Mouse (Mus musculus) neural tube, embryonic 14.5 days (tissue): ENCODE measurements around the gene Gtf3a. TPM values are rescaled to one million over a fixed set of nuclear protein-coding genes. Genes with fewer than 3 reads are reported as not detected.
"Not testable (repeated sequence)": the region's sequence is repeated elsewhere in the genome, so short reads cannot be mapped to it uniquely, and the experiment has no call there.

Experiments
- ATAC-seq: fragments of 200-750 bp; cut with Nextera tagmentation; 2 replicates; pipeline ENCODE4 v1.8.0; 2017; ENCODE audit warnings: low read depth, mild to moderate bottlenecking, moderate TSS enrichment, moderate library complexity
- H3K27ac ChIP-seq: fragments of 300-500 bp; sonication (generic); 2 replicates; pipeline ENCODE4 v1.5.1; 2014; ENCODE audit warnings: low read depth, mild to moderate bottlenecking, control low read depth, low read length, moderate library complexity, mixed read lengths
- H3K27me3 ChIP-seq: fragments of 300-500 bp; sonication (generic); 2 replicates; pipeline ENCODE4 v1.6.1; 2014; ENCODE audit warnings: low read length; ENCODE audit not compliant: control insufficient read depth, insufficient read depth
- H3K36me3 ChIP-seq: fragments of 300-500 bp; sonication (generic); 2 replicates; pipeline ENCODE4 v1.6.1; 2014; ENCODE audit warnings: low read length, mixed read lengths; ENCODE audit not compliant: control insufficient read depth, insufficient read depth
- H3K4me1 ChIP-seq: fragments of 300-500 bp; sonication (generic); 2 replicates; pipeline ENCODE4 v1.6.1; 2014; ENCODE audit warnings: low read length; ENCODE audit not compliant: control insufficient read depth, insufficient read depth
- H3K4me2 ChIP-seq: fragments of 300-500 bp; sonication (generic); 2 replicates; pipeline ENCODE4 v1.6.1; 2014; ENCODE audit warnings: mild to moderate bottlenecking, low read depth, low read length, control low read depth
- H3K4me3 ChIP-seq: fragments of 300-500 bp; sonication (generic); 2 replicates; pipeline ENCODE4 v1.5.1; 2014; ENCODE audit warnings: low read depth, low read length, control low read depth, mixed read lengths
- H3K9ac ChIP-seq: fragments of 300-500 bp; sonication (generic); replicated peaks from 2 replicates; pipeline ENCODE4 v1.6.1; 2014; ENCODE audit warnings: low read depth, mild to moderate bottlenecking, control low read depth, low read length, mixed read lengths
- H3K9me3 ChIP-seq: fragments of 300-500 bp; sonication (generic); 2 replicates; pipeline ENCODE4 v1.6.1; 2016; ENCODE audit warnings: low read length; ENCODE audit not compliant: control insufficient read depth
- WGBS: fragments of 180-500 bp; shearing (Covaris S2); extraction: QIAGEN DNeasy Blood & Tissue Kit; methylation state at CpG from one replicate; pipeline ENCODE4 v1.1.7; 2014; 5-methylcytosine and 5-hydroxymethylcytosine counted together
- polyA plus RNA-seq: library from polyadenylated mRNA; unstranded; fragments of >200 nt; fragmentation: Nextera tagmentation; extraction: Ambion mirVana; gene quantifications from 2 replicates; pipeline ENCODE4 v1.2.1, GENCODE M21; 2014

Gene Gtf3a
- polyA plus RNA-seq, 1 experiment from 2014 or later: 104 TPM

DNA sequence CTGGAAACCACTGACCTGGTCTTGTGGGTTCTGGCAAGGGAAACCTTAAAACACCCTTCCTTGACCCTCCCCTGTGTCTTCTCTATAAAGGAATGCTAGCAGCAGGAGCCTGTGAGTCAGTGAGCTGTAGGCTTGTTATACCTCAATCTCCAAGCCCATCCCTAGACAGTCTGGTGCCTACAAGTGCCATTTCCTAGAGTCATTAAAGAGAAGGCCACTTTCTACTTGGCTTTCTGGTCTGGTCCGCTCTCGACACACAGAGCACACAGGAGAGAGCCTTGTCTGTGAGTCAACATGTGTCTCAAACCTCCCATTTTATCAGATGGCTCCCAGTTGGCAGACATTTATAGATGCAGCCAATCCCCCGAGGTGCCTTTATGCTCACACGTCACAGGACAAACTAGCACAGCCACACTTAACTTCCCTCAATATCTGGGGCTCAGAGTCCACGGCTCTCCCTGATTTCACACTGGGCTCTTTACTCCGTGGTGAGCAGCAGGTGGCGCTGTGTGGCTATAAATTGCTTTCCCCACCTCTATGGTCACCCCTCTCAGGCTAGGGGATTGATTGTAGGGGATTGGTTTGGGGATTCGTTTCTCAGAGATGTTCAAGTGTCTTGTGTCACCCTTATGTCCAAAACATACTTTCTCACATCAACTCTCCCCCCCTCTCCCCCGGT lies 34.2 kb upstream of the Gtf3a start:
- ATAC-seq: peak; percentile 81; the same call in 1 of the 2 replicates
- H3K36me3 ChIP-seq: no peaks in the 10 kb centered on the region
- H3K27me3 ChIP-seq: no peaks in the 10 kb centered on the region
- no peak overlapping the region for H3K9ac ChIP-seq
- H3K4me2 ChIP-seq: no peak overlapping the region
- no peaks in the 10 kb centered on the region for H3K4me1 ChIP-seq
- WGBS: 25% methylated on average over 9 of the region's 9 CpGs
- no peaks in the 10 kb centered on the region for H3K9me3 ChIP-seq
- H3K27ac ChIP-seq: no peak overlapping the region
- H3K4me3 ChIP-seq: no peak overlapping the region

DNA sequence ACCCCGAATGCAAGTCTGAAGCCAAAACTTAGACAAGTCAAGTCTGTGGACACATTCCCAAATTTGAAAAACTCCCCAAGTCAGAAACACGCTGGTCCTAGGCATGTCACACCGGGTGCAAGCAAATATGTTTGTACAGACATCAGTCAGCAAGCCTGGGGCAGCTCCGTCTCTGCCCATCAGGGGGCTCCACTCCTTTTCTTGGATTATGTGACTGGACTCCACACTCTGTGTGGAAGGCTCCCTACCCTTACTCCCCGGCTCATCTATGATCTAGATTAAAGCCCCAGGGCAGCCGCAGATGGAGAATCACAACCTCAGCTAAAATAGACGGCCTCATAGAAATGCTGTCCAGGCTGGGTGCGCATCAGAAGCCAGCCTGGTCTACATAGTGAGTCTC lies 32.2 kb upstream of the Gtf3a start:
- Histone ChIP-seq H3K9me3 (no peaks in the 10 kb centered on the region), H3K4me1 (peaks cover 6% of the 10 kb centered on the region; the same call in 1 of the 2 replicates), H3K4me3 (no peak overlapping the region), H3K36me3 (no peaks in the 10 kb centered on the region), H3K4me2 (no peak overlapping the region), H3K9ac (no peak overlapping the region), H3K27ac (no peak overlapping the region), H3K27me3 (no peaks in the 10 kb centered on the region)
- ATAC-seq: no peak
- 77% methylated on average over 8 of the region's 8 CpGs for WGBS

DNA sequence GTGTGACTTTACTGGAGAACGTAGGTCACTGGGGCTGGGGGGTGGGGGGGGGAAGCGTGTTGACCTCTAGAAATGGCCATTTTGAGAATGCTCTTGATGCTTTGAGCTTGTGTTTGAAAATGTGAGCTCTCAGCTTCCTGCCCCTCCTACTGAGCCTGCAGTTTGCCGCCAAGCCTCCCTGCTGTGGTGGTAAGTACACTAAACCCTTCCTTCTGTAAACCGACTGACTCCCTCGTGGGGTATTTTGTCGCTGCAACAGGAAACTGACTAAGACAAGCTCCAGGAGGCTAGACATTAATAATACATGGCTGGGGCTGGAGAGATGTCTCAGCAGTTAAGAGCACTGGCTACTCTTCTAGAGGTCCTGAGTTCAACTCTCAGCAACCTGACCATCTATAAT lies 31.7 kb upstream of the Gtf3a start:
- Histone ChIP-seq H3K27ac (no peak overlapping the region), H3K9me3 (no peaks in the 10 kb centered on the region), H3K4me3 (no peak overlapping the region), H3K27me3 (no peaks in the 10 kb centered on the region), H3K36me3 (no peaks in the 10 kb centered on the region), H3K9ac (no peak overlapping the region), H3K4me1 (peaks cover 6% of the 10 kb centered on the region; the same call in 1 of the 2 replicates), H3K4me2 (no peak overlapping the region)
- WGBS: 28% methylated on average over 6 of the region's 6 CpGs
- no peak for ATAC-seq

DNA sequence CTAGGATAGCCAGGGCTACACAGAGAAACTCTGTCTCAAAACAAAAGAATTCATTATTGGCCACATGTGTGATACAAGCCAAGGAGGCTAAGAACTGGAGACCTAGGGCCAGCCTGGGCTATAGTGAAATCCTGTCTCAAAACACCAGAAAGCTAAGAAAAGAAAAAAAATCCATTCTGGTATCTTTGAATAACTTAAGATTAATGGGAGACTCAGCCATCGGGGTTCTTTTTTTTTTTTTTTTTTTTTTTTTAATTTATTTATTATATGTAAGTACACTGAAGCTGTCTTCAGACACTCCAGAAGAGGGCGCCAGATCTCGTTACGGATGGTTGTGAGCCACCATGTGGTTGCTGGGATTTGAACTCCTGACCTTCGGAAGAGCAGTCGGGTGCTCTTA lies 31.1 kb upstream of the Gtf3a start:
- WGBS: 91% methylated on average over 4 of the region's 6 CpGs

GRCm38 (mm10) chr5:146919874-146920273 lies 28.6 kb upstream of the Gtf3a start:
- H3K9ac ChIP-seq: no peak overlapping the region

More for the DNA sequence above, 31.1 kb upstream of the Gtf3a start:
- not testable (repeated sequence) for ATAC-seq, H3K36me3 ChIP-seq, H3K9me3 ChIP-seq, H3K27me3 ChIP-seq, H3K4me2 ChIP-seq, H3K9ac ChIP-seq, H3K4me1 ChIP-seq, H3K27ac ChIP-seq, H3K4me3 ChIP-seq

DNA sequence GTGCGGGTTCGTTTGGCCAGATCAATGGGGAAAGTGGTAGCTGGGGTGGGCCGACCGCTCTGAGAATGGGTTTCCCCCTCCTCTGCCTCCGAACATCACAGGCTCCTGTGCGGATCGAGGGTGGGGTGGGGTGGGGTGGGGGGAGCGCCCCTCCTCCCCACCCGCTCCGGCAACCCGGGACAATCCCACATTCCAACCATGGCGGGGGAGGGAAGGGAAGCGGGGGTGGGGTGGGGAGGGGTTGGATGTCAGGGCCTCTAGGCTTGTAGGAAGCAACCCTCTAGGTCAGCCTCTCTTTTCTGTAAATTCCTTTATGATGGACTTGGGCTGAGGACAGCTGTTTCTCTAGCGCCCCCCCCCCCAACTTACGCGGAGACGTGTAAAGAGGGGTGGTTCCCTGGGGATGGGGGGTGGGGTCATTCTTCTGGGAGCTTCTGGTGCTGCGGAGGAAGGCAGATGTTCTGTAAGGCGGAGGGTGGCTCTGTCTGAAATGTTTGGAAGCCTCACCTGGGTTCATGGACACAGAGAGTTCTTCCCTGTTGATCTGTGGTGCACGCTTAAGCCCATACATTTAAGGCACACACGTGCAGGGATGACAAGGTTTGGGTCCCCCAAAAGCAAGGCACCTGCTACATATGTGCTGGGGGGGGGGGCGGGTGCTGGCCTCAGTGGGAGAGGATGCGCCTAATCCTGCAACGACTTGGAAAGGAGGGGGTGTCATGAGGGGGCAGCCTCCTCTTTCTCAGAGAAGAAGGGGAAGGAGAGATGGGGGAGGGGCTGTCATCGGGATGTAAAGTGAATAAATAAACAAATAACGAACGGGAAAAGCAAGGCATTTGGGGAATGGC lies 27.9 kb upstream of the Gtf3a start:
- peak; percentile 71 for ATAC-seq
- Histone ChIP-seq H3K36me3 (no peaks in the 10 kb centered on the region), H3K27me3 (no peaks in the 10 kb centered on the region), H3K9ac (peak overlapping the region; percentile 37; the same call in 1 of the 2 replicates), H3K4me2 (peak overlapping the region; percentile 52), H3K27ac (no peak overlapping the region), H3K4me1 (peaks cover 6% of the 10 kb centered on the region; the same call in 1 of the 2 replicates), H3K4me3 (peak overlapping the region; percentile 1), H3K9me3 (no peaks in the 10 kb centered on the region)
- WGBS: 2% methylated on average over 26 of the region's 27 CpGs

More at GRCm38 (mm10) chr5:146919874-146920273, 28.6 kb upstream of the Gtf3a start:
- peak; percentile 51 for ATAC-seq
- H3K27ac ChIP-seq: no peak overlapping the region
- H3K9me3 ChIP-seq: no peaks in the 10 kb centered on the region
- peak overlapping the region; percentile 1; the same call in 1 of the 2 replicates for H3K4me3 ChIP-seq
- H3K4me1 ChIP-seq: peaks cover 6% of the 10 kb centered on the region; the same call in 1 of the 2 replicates
- no peaks in the 10 kb centered on the region for H3K36me3 ChIP-seq
- peak overlapping the region; percentile 52 for H3K4me2 ChIP-seq
- WGBS: under 1% methylated on average over 6 of the region's 6 CpGs
- no peaks in the 10 kb centered on the region for H3K27me3 ChIP-seq

- H3K27me3 ChIP-seq: no peaks in the 10 kb centered on the region
- H3K27ac ChIP-seq: no peak overlapping the region
- H3K4me3 ChIP-seq: 0 out of 2 replicates have a peak overlapping the region, but pooled peaks have one; percentile 1
- H3K4me1 ChIP-seq: peaks cover 6% of the 10 kb centered on the region; the same call in 1 of the 2 replicates
- no peak for ATAC-seq
- no peaks in the 10 kb centered on the region for H3K9me3 ChIP-seq
- 30% methylated on average over 8 of the region's 8 CpGs for WGBS
- H3K9ac ChIP-seq: no peak overlapping the region; the same call in 1 of the 2 replicates
- H3K36me3 ChIP-seq: no peaks in the 10 kb centered on the region
- peak overlapping the region; percentile 52 for H3K4me2 ChIP-seq
Observed at GRCm38 (mm10) chr5:146921224-146921623, 27.2 kb upstream of the Gtf3a start.

DNA sequence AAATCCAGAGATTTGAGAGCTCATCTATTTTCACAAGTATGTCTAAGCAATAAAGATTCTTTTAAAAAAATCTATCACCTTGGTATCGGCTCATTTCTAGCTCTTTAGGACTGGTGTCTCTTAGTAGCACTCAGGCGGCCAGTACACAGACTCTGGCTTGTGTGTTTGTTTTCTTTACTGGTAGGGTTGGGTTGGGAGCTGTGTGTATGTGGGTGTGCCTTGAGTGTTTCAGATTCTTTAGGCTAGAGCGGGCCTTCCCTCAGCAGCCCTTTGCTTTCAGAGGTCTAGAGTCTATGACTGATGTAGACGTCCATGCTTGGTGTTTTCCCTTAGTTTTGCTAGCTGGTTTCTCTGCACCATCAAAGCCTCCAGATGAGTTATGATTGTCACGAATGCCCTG lies 24.9 kb upstream of the Gtf3a start:
- H3K36me3 ChIP-seq: no peaks in the 10 kb centered on the region
- H3K9ac ChIP-seq: no peak overlapping the region
- no peak overlapping the region for H3K4me2 ChIP-seq
- 84% methylated on average over 5 of the region's 5 CpGs for WGBS
- H3K27ac ChIP-seq: no peak overlapping the region
- H3K9me3 ChIP-seq: no peaks in the 10 kb centered on the region
- H3K4me1 ChIP-seq: peaks cover 6% of the 10 kb centered on the region; the same call in 1 of the 2 replicates
- H3K4me3 ChIP-seq: no peak overlapping the region
- ATAC-seq: no peak
- H3K27me3 ChIP-seq: no peaks in the 10 kb centered on the region

GRCm38 (mm10) chr5:146926673-146927072 lies 21.8 kb upstream of the Gtf3a start:
- Histone ChIP-seq H3K4me1 (no peaks in the 10 kb centered on the region), H3K9me3 (no peaks in the 10 kb centered on the region), H3K4me2 (no peak overlapping the region), H3K27ac (no peak overlapping the region), H3K4me3 (no peak overlapping the region), H3K9ac (no peak overlapping the region), H3K27me3 (no peaks in the 10 kb centered on the region), H3K36me3 (no peaks in the 10 kb centered on the region)
- ATAC-seq: no peak
- WGBS: 95% methylated on average over 5 of the region's 5 CpGs
